Mouse (Mus musculus) cerebellum, postnatal 14 days (tissue): ENCODE data around the gene St8sia2.

Experiments
- DNase-seq, 2 experiments: peaks; one replicate each; pipeline ENCODE4 v3.0.0; 2021; ENCODE audit warnings: mixed read lengths in 2 of 2

The St8sia2 gene

GRCm38 (mm10) chr7:74013601-74014175 lies at the start of gene St8sia2:
St8sia2 (minus strand) TSS chr7:74013690.
- DNase-seq, result peak; percentile 52 to 53

DNA sequence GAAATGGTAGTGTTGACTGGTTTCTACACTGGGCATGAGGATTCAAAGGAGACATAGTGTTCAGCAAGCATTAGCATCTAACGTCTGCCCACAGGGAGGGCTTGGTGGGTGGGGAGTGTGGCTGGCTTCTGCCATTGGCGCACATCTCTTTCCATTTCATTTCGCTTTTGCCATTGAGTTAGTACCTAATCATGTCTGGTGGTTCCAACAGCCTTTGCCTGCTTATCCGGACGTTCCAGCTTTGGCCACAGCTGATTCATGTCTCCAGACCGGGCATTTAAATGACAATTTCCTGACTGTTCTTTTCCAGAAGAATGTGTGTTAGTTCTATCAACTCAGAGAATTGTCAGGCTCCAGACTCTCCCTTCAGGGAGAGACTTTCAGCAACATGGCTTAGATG lies 47.6 kb upstream of the St8sia2 start:
- no peak for DNase-seq

GRCm38 (mm10) chr7:74060306-74060946 lies 46.9 kb upstream of the St8sia2 start:
- peak; percentile 24 to 45 for DNase-seq

DNA sequence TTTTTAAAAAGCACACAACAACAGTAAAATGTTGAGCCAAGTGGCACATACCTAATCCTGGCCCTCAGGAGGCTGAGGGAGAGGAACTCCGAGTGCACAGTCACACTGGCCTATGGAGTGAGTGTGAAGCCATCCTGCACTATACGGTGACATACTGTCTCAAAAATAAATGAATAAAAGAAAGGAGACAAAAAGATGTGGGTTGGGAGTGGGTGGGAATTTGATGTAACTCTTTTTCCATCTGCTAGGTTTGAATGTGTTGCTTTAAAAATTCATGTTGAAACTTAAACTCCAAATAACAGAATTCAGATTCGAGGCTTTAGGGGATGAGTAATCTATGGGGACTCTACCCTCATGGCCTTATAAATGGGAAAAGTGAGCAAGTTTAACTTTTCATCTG lies 46.2 kb upstream of the St8sia2 start:
- no peak for DNase-seq

DNA sequence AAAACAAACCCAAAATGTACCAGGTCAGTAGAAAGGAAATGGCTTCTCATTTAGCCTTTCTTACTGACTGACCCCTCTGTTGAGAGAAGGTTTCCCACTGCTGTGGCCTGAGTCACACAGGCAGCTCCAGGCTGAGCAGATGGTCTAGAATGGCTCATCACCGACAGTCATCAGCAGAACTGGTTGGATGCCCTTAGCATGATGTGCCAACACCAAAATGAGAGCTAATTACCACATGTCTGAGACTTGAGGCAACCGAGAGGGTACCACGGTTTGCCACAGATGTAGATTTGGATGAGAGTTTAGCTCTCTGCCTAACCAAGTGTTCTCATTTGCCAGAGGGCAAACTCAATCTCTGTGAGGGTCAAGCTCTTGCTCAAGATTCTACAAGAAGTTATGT lies 42.3 kb upstream of the St8sia2 start:
- DNase-seq, result peak; percentile 74 to 82

DNA sequence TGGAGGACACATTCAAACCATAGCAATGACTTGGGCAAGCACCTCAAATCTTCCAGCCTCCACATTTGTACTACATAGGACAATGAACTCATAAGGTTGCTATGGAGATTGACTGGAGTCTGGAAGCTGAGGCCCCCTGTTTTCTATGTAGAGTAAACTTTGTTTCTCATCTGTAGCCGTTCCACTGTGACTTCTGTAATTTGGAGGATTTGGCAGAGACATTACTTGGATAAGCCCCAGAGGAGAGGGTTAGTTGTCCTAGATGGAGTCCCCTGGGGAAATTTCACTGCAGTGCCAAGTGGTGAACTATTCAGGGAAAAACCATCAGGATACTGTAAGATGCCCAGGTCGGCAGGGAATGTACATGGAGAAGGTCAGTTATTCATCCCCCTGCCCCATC lies 34.1 kb upstream of the St8sia2 start:
- DNase-seq, result no peak

DNA sequence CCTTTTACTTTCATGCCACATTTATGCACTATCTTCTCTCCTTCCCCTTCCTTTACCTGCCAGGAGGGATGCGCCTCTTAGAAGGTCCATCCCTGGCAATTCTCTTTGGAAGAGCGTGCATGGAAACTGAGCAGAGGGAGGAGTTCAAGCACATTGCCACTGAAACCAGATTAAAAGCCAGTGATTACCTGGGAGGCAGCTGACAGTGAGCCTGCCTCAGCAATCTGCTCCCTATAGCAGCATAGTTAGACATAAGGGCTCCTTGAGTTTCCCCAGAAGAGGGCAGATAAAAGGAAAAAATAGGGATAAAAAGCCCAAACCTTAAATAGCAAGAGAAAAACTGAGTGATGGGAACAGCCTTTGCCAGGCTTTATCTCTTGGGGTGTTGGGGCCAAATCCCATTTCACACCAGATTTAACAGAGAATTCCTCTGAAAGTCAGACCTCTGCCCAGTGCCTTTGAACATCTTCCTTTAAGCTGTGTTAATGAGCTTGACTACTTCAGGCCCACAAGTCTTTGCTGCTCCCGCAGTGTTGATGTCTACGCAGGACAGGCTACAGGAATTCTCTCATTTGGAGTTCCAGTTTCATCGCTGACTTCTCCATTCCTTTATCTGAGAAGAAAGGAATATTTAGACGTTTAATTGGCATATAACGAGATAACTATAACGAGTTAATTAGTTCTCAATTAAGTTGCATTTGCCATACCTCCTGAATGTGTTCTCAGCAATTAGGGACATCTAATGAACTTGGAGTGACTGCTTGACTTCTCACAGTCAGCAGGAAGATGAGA lies 31.9 kb upstream of the St8sia2 start:
- no peak for DNase-seq

DNA sequence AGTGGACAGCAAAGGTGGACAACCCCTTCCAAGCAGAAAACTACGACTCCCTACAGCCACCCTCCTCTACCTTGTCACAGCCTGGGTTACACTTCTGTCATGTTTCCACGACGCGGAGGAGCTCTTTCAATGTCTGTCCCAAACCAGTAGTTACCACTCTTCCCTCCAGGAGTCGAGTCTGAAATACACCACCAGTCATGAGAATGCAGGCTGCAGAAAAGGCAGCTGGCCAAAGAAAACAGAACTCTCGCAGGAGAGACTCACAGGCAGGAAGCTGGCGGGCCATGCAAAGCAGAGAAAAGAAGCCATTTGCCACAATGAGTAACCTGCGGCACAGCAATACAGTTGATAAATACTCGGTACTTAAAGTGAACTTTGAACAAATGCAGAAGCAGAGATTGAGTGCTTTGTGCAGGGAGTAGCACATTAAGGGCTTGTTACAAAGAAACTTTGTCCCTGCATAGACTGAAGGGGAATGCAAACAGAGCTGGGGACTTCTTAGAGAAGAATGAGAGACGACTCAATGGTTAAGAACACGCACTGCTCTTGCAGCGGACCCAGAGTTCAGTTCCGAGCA lies 30.2 kb upstream of the St8sia2 start:
- peak; percentile 18 to 20 for DNase-seq

GRCm38 (mm10) chr7:74025007-74025406 lies 11.5 kb upstream of the St8sia2 start:
- DNase-seq, result peak; percentile 84 to 89

- no peak for DNase-seq
Measured at GRCm38 (mm10) chr7:74024171-74024570, 10.7 kb upstream of the St8sia2 start.

DNA sequence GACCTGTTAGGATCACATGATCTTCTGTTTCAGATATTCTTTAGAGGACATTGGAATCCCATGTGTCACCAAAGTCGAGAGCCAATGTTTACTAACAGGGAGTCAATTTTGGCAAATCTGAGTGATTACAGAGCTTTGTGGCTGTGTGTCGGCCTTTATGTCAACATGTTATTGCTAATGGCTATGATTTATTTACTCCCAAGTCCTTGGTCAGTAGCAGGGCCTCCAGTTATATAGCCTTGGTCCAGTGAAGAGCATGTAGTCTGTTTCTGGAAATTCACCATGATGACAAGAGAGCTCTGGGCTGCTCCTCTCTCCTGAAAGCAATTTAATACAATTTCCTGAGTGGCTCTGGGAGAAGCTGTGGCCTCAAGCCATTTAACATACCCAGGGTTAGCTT lies 9.1 kb upstream of the St8sia2 start:
- no peak for DNase-seq

DNA sequence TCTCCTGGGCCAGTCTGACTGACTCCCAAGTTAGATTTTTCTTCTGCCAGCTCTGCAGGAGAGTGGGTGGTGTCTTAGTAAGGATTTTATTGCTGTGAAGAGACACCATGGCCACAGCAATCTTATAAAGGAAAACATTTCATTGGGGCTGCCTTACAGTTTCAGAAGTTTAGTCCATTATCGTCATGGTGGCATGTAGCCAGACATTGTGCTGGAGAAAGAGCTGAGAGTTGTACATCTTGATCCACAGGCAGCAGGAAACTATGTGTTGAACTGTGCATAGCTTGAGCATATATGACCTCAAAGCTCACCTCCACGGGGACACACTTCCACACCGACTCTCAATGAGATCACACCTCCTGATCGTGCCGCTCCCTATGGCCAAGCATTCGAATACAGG lies 8.3 kb upstream of the St8sia2 start:
- no peak for DNase-seq

DNA sequence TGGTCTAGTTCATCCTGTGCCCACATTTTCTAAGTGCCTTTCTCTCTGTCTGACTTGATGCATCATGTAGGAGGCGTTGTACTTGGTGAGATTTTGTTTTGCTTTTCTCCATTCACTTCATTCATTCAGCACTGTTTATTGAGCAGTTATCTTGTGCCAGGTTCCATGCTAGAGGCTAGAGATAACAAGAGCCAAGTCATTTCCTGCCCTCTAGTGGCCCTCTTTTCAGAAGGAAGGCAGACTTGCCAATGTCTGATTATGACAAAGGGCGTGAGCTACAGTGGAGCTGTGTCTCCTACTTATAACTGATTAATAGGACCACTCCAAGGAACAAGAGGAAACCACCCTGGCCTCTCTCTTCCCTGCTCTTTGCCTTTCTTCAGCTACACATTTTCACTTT lies 3.1 kb upstream of the St8sia2 start:
- peak; percentile 22 to 39 for DNase-seq

- peak in 1 of 2 experiments; percentile 37 for DNase-seq
Measured at GRCm38 (mm10) chr7:74012858-74013600, 461 bp downstream of the St8sia2 start.

DNA sequence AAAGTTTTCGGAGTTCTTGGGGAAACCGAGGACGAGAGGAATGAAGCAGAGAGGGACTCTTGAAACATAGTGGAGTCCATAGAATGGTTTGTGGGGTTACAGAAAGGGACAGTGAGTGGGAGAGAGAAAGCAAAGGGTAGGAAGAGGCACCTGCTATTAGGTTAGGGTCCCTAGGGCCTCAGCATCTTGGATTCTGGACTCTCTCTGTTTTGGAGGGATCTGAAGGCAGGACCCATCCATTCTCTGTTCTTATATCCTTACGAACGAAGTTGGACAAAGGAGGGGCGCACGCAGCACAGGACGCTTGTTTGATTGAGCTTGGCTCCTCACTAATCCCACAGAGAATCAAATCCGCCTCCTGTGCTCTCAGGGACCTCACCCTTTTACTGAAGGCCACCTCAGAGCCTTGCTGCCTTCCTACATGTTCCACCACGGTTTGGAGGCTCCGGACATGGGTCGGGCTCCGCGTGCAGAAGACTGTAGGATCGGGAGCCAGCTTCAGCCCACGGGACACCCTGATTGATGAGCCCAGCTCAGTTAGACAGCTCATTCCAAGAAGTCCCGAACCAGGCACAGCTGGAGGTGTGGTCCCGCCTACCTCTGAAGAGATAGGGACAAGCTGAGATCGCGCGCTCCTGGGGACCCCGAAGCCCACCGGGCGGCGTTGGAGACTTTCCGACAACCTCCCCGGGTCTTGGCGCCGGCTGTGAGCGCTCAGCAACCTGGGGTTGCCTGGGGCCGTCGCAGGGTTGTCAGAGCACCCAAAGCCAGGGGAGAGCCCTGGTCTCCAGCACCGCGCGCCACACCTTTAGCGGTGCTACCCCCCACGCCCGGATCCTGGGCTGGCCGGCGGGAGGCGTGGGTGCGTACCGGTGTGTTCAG lies 1.3 kb downstream of the St8sia2 start:
- DNase-seq, result peak; percentile 21 to 23

- DNase-seq, result no peak
Measured at GRCm38 (mm10) chr7:74008946-74009542, 4.4 kb downstream of the St8sia2 start.

- DNase-seq, result peak; percentile 31 to 38
Measured at GRCm38 (mm10) chr7:74006775-74007371, 6.6 kb downstream of the St8sia2 start.

GRCm38 (mm10) chr7:74006364-74006763 lies 7.1 kb downstream of the St8sia2 start:
- no peak for DNase-seq

DNA sequence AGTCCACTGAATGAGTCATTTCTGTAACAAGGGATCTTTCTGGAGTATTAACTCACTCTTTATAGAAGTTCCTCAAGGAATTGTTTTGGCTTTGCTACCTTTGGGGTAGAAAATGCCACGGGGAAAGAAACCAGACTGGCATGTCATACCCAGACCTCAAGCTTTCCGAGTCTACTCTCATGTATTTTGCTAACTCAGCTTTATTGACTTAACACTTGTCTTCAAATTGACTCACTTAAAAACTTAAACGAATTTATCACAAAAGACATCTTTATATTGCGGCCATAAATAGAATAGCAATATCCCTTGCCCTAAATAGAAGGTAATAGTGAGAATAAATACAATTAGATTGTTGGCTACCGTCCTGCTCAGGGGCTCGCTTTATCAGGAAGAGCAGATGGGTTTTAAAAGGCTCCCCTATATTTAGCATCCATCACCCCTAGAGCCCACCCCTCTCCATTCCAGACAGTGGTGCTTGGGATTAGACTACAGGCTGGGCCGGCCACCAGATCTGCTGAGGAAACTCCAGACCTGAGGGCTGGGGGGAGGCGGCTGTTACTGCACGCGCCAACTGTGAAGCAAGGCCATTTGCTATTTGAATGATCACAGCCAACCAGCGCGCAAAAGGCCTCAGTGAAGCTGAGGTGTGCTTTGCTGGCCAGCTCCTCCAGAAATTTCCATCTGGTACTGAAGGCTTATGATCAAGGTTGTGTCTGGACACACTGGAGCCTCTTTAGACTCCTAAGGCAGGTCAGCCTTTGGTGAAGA lies 12.6 kb downstream of the St8sia2 start:
- peak; percentile 55 to 58 for DNase-seq

DNA sequence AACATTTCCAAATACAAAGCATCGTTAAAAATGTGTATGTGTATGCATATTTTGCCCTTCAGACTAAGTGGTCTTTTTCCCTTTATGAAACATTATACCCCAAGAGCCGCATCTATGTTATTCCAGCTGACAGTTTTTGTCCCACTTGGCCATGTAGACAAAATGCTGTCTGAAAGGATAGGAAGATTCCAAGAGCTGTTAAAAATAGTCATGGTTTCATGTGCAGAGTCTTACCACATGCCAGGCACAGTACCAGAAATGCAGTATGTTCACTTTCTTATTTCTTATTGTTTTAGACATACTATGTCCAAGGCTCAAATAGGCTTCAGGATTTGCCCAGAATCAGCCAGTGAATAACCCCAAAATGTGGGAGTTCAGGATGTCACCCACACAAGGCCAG lies 24.1 kb downstream of the St8sia2 start:
- no peak for DNase-seq
